Mouse (Mus musculus): ENCODE results near the gene Krtap31-2.

GRCm38 (mm10) chr11:99937751-99938264 is 1.7 kb downstream of the Krtap31-2 start:
- no peak for TF ChIP-seq CTCF (IDR thresholded peaks at IDR 0.05; ENCODE audit: extremely low read depth, insufficient read length, insufficient replicate concordance, low read depth, low read length)
- TF ChIP-seq POLR2A (IDR thresholded peaks at IDR 0.05; ENCODE audit: low read depth, low read length), result no peak

Measured in small intestine, adult 2 months (tissue).